ENCODE assay signal across 7 mouse cellular contexts in the genomic region with DNA sequence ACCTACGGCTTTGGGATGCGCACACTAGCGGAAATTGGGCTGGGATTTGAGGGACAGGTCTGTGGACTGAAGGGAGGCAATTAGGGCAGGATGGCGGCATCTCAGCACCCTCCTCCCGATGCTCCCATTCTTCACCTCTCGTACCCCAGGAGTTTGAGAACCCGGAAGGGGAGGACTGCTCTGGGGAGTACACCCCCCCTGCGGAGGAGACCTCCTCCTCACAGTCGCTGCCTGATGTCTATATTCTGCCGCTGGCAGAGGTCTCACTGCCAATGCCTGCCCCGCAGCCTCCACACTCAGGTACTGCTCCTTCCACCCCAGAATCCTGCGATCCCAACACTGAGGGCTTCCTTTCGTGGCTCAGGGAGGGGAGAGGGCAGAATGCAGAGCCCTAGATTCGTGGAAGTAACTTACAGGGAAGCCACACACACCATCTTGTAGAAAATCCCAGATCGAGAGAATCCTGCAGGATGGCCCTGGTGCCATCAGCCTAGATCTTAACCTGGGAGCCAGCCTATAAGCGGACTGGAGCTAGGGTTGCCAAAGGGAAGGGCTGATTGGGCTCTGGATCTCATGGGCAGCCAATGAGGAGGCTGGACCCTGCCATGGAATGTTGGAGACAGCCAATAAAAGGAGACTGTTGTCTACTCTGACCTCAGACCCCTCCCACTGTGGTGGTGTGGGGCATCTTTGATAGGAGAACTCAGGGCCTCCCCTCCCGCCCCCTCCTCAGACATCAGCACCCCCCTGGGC. TPM values are rescaled to one million over a fixed set of nuclear protein-coding genes. Genes with fewer than 3 reads are reported as not detected.
A peak's percentile ranks its signal among the peaks of the same experiment; 100 is the strongest.
DNase-seq lines count a peak whose midpoint lies in the region; ATAC-seq lines count a peak whose summit lies in the region.

No protein-coding gene starts in this region.

- no peaks in the 10 kb centered on the region for H3K36me3 ChIP-seq in intestine, embryonic 15.5 days
- H3K36me3 ChIP-seq in midbrain, embryonic 12.5 days = peaks cover 47% of the 10 kb centered on the region

- 12% methylated on average over 17 of the region's 17 CpGs for WGBS in intestine, embryonic 15.5 days
- 7% methylated on average over 17 of the region's 17 CpGs for WGBS in midbrain, embryonic 12.5 days

- peak overlapping the region; percentile 79 for H3K4me2 ChIP-seq in intestine, embryonic 15.5 days (replicated peaks)
- peak overlapping the region; percentile 73 for H3K4me2 ChIP-seq in midbrain, embryonic 12.5 days (replicated peaks)

- no peaks in the 10 kb centered on the region for H3K9me3 ChIP-seq in intestine, embryonic 15.5 days
- H3K9me3 ChIP-seq in midbrain, embryonic 12.5 days = no peaks in the 10 kb centered on the region

- no peak overlapping the region for H3K9ac ChIP-seq in intestine, embryonic 15.5 days
- peak overlapping the region; percentile 95 for H3K9ac ChIP-seq in midbrain, embryonic 12.5 days (replicated peaks)

- H3K4me3 ChIP-seq in intestine, embryonic 15.5 days (replicated peaks) = peak overlapping the region; percentile 45
- H3K4me3 ChIP-seq in midbrain, embryonic 12.5 days = peak overlapping the region; percentile 87

- ATAC-seq in intestine, embryonic 15.5 days = peak; percentile 29; the same call in 1 of the 2 replicates
- peak; percentile 17 for ATAC-seq in midbrain, embryonic 12.5 days (ENCODE audit: low FRiP score, low read depth)

- no peaks in the 10 kb centered on the region for H3K27me3 ChIP-seq in intestine, embryonic 15.5 days (replicated peaks)
- H3K27me3 ChIP-seq in midbrain, embryonic 12.5 days = peaks cover 8% of the 10 kb centered on the region; the same call in 1 of the 2 replicates

- H3K27ac ChIP-seq in intestine, embryonic 15.5 days = no peak overlapping the region
- peak overlapping the region; percentile 93; the same call in 1 of the 2 replicates for H3K27ac ChIP-seq in midbrain, embryonic 12.5 days (replicated peaks)

- peak; percentile 71 to 87 for DNase-seq in right cerebral cortex, postnatal 10 days (ENCODE audit: low spot score in 2 of 2)
- no peak for DNase-seq in right cerebral cortex, postnatal 14 days
- DNase-seq in embryo, embryonic 9.5 days (ENCODE audit: extremely low spot score) = peak; percentile 73
- DNase-seq in thymus, postnatal 25 days = no peak
- DNase-seq in adrenal gland, adult 2 months = no peak

- H3K4me1 ChIP-seq in intestine, embryonic 15.5 days (replicated peaks) = peaks cover 36% of the 10 kb centered on the region
- peaks cover 28% of the 10 kb centered on the region for H3K4me1 ChIP-seq in midbrain, embryonic 12.5 days

RNA-seq across cellular contexts. Expression of a gene that starts 2.4 kb away (rescaled TPM):
- polyA plus RNA-seq in intestine, embryonic 15.5 days (2015; fragmentation: Nextera tagmentation; extraction: Ambion mirVana) = 2.8 and 2.9 TPM in 2 replicates
- 1.5 and 2.2 TPM in 2 replicates for polyA plus RNA-seq in midbrain, embryonic 12.5 days (2016; fragmentation: Nextera tagmentation; extraction: Ambion mirVana)
- total RNA-seq in adrenal gland, adult 2 months (2021) = 1 to 10 TPM in 1 of 2 experiments, under 1 TPM in 1; 0.49 to 2.0 TPM
- polyA plus RNA-seq in adrenal gland, adult 2 months (2012; rRNA removed) = 1.6 and 2.9 TPM in 2 replicates

RNA-seq across cellular contexts. Expression of a gene that starts 3.3 kb away (rescaled TPM):
- polyA plus RNA-seq in intestine, embryonic 15.5 days (2015; fragmentation: Nextera tagmentation; extraction: Ambion mirVana) = 0.43 and 0.90 TPM in 2 replicates
- polyA plus RNA-seq in midbrain, embryonic 12.5 days (2016; fragmentation: Nextera tagmentation; extraction: Ambion mirVana) = 10.6 and 11.1 TPM in 2 replicates
- total RNA-seq in adrenal gland, adult 2 months (2021) = 1 to 10 TPM; 6.2 to 8.6 TPM
- polyA plus RNA-seq in adrenal gland, adult 2 months (2012; rRNA removed) = 38.0 and 61.3 TPM in 2 replicates

RNA-seq across cellular contexts. Expression of a gene that starts 27.5 kb away (rescaled TPM):
- 89.0 and 92.0 TPM in 2 replicates for polyA plus RNA-seq in intestine, embryonic 15.5 days (2015; fragmentation: Nextera tagmentation; extraction: Ambion mirVana)
- polyA plus RNA-seq in midbrain, embryonic 12.5 days (2016; fragmentation: Nextera tagmentation; extraction: Ambion mirVana) = 288 and 293 TPM in 2 replicates
- total RNA-seq in adrenal gland, adult 2 months (2021) = 100 to 1,000 TPM; 127 to 129 TPM
- polyA plus RNA-seq in adrenal gland, adult 2 months (2012; rRNA removed) = 147 and 170 TPM in 2 replicates

RNA-seq across cellular contexts. Expression of a gene that starts 37.7 kb away (rescaled TPM):
- 0.88 and 1.0 TPM in 2 replicates for polyA plus RNA-seq in intestine, embryonic 15.5 days (2015; fragmentation: Nextera tagmentation; extraction: Ambion mirVana)
- polyA plus RNA-seq in midbrain, embryonic 12.5 days (2016; fragmentation: Nextera tagmentation; extraction: Ambion mirVana) = 0.46 and 1.1 TPM in 2 replicates
- total RNA-seq in adrenal gland, adult 2 months (2021) = under 1 TPM in 1 of 2 experiments, not detected in 1; 0.20 TPM
- polyA plus RNA-seq in adrenal gland, adult 2 months (2012; rRNA removed) = 0.70 and 1.8 TPM in 2 replicates

RNA-seq across cellular contexts. Expression of a gene that starts 43.9 kb away (rescaled TPM):
- 67.1 and 71.3 TPM in 2 replicates for polyA plus RNA-seq in intestine, embryonic 15.5 days (2015; fragmentation: Nextera tagmentation; extraction: Ambion mirVana)
- 50.1 and 50.2 TPM in 2 replicates for polyA plus RNA-seq in midbrain, embryonic 12.5 days (2016; fragmentation: Nextera tagmentation; extraction: Ambion mirVana)
- 10 to 100 TPM; 26.9 to 30.1 TPM for total RNA-seq in adrenal gland, adult 2 months (2021)
- 22.1 and 27.4 TPM in 2 replicates for polyA plus RNA-seq in adrenal gland, adult 2 months (2012; rRNA removed)

Comparison
In these comparisons a context has a peak if more than half of its experiments do, and no peak if none do; other contexts are left out.
1. DNase-seq: peak in right cerebral cortex, postnatal 10 days (2 of 2) and embryo, embryonic 9.5 days (single experiment); none in right cerebral cortex, postnatal 14 days (single experiment), thymus, postnatal 25 days (single experiment) and adrenal gland, adult 2 months (single experiment).